Mouse (Mus musculus): ENCODE measurements around the gene Olfr170. TPM values are rescaled to one million over a fixed set of nuclear protein-coding genes. Genes with fewer than 3 reads are reported as not detected.
"Not testable (repeated sequence)": the region's sequence is repeated elsewhere in the genome, so short reads cannot be mapped to it uniquely, and the experiment has no call there.

Olfr170 gene
- polyA plus RNA-seq (2016; fragmentation: Nextera tagmentation; extraction: Ambion mirVana) = not detected in 2 replicates

DNA sequence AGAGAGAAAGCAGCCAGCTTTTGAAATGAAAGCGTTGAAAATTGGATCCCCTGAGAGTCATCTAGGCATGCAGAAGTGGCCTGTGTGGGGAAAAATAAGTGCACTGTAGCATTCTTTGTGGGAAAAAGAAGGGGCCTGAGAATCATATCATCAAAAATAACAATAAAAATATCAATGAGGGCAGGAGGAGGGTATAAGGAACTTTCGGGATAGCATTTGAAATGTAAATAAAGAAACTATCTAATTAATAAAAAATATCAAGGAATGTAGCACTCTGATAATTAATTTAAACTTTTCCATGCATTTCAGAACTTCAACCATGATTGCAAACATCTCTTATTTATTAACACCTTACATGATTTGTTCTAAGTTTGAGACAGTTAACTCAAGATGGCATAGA, at the start of gene Olfr170:
Olfr170 (minus strand) TSS at position 101 of the 400 bp plus-strand sequence.
- not testable (repeated sequence) for H3K9me3 ChIP-seq; H3K36me3 ChIP-seq; H3K4me1 ChIP-seq; H3K27me3 ChIP-seq (ENCODE audit: insufficient read depth, poor library complexity, severe bottlenecking); H3K27ac ChIP-seq; DNase-seq (ENCODE audit: low spot score); H3K4me3 ChIP-seq
- WGBS = 89% methylated on average over 2 of the region's 2 CpGs

GRCm38 (mm10) chr16:19629816-19630215, 18.1 kb upstream of the Olfr170 start, which contains the start of gene Olfr171:
TSS of gene Olfr171 (minus strand) at chr16:19629916.
- Histone ChIP-seq H3K27me3 (ENCODE audit: insufficient read depth, poor library complexity, severe bottlenecking) (no peaks in the 10 kb centered on the region), H3K4me1 (no peaks in the 10 kb centered on the region), H3K36me3 (no peaks in the 10 kb centered on the region), H3K9me3 (peaks cover 8% of the 10 kb centered on the region; the same call in 1 of the 2 replicates), H3K4me3 (no peak within 1 kb of the TSS), H3K27ac (no peak within 1 kb of the TSS)
- WGBS = 85% methylated on average over 1 of the region's 1 CpGs
- DNase-seq (ENCODE audit: low spot score) = no peak

- Histone ChIP-seq H3K4me3 (no peak overlapping the region), H3K9me3 (no peaks in the 10 kb centered on the region), H3K36me3 (no peaks in the 10 kb centered on the region), H3K27me3 (ENCODE audit: insufficient read depth, poor library complexity, severe bottlenecking) (no peaks in the 10 kb centered on the region), H3K27ac (no peak overlapping the region), H3K4me1 (no peaks in the 10 kb centered on the region)
- no peak for DNase-seq (ENCODE audit: low spot score)
- 54% methylated on average over 2 of the region's 2 CpGs for WGBS
Observed at GRCm38 (mm10) chr16:19603166-19603565, 8.5 kb downstream of the Olfr170 start.

DNA sequence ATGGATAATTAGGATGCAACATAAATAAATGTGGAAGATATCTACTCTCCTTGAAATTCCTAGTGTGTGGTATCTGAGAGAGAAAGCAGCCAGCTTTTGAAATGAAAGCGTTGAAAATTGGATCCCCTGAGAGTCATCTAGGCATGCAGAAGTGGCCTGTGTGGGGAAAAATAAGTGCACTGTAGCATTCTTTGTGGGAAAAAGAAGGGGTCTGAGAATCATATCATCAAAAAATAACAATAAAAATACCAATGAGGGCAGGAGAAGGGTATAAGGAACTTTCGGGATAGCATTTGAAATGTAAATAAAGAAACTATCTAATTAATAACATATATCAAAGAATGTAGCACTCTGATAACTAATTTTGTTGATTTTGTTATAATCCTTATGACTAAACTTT, 40.0 kb downstream of the Olfr170 start, which contains the start of gene Olfr169:
Olfr169 (minus strand) TSS at position 101 of the 400 bp plus-strand sequence.
- H3K9me3 ChIP-seq; H3K4me1 ChIP-seq; DNase-seq (ENCODE audit: low spot score); H3K36me3 ChIP-seq; H3K27me3 ChIP-seq (ENCODE audit: insufficient read depth, poor library complexity, severe bottlenecking); H3K27ac ChIP-seq; H3K4me3 ChIP-seq: not testable (repeated sequence)
- 78% methylated on average over 2 of the region's 2 CpGs for WGBS

Other genes starting within 250 kb of the Olfr170 start
- gene Olfr165, start 188.7 kb downstream of the Olfr170 start, polyA plus RNA-seq (2016; fragmentation: Nextera tagmentation; extraction: Ambion mirVana) = not detected in 2 replicates
- not detected in 2 replicates for gene Olfr166, start 128.2 kb downstream of the Olfr170 start, polyA plus RNA-seq (2016; fragmentation: Nextera tagmentation; extraction: Ambion mirVana)
- not detected in 2 replicates for gene Olfr167, start 89.6 kb downstream of the Olfr170 start, polyA plus RNA-seq (2016; fragmentation: Nextera tagmentation; extraction: Ambion mirVana)
- gene Olfr168, start 76.3 kb downstream of the Olfr170 start, polyA plus RNA-seq (2016; fragmentation: Nextera tagmentation; extraction: Ambion mirVana) = not detected in 2 replicates
- gene Olfr169, start 40.1 kb downstream of the Olfr170 start, polyA plus RNA-seq (2016; fragmentation: Nextera tagmentation; extraction: Ambion mirVana) = not detected in 2 replicates
- gene Olfr171, start 18.0 kb upstream of the Olfr170 start, polyA plus RNA-seq (2016; fragmentation: Nextera tagmentation; extraction: Ambion mirVana) = not detected in 2 replicates
- not detected in 2 replicates for gene Lamp3, start 94.5 kb upstream of the Olfr170 start, polyA plus RNA-seq (2016; fragmentation: Nextera tagmentation; extraction: Ambion mirVana)
- 29.3 and 31.0 TPM in 2 replicates for gene B3gnt5, start 148.3 kb upstream of the Olfr170 start, polyA plus RNA-seq (2016; fragmentation: Nextera tagmentation; extraction: Ambion mirVana)